Mouse (Mus musculus) stomach, postnatal 0 days (tissue): ENCODE results near the gene Ccdc9.

Experiments used
- CTCF ChIP-seq: IDR thresholded peaks from 2 replicates; pipeline ENCODE4 v1.5.1; 2016; ENCODE audit warnings: antibody characterized with exemption, low read depth, mild to moderate bottlenecking, moderate library complexity
- EP300 ChIP-seq: optimal IDR thresholded peaks from 2 replicates; pipeline ENCODE3; 2016; ENCODE audit warnings: antibody characterized with exemption

DNA sequence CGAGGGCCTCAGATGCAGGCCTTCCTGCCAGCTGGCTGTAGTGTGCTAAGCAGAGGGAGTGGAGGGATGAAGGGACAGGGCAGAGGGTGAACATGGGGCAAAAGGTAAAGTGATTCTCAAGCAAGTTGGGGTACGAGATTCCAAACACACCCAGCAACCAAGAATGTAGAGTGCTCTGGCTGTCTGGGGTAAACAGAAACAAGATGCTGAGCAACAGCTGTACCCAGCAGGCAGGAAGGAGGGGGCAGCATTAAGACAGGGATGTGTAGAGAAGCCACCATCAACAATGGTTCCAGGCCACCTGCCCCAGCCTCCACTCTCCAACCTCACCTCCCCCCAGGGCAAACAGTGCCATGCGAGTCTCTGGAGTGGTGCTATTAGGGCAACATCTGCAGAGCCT, 42.6 kb upstream of the Ccdc9 start:
- TF ChIP-seq CTCF (no peak), EP300 (no peak)
